In genomic region chr12:54197301-54197782, GRCm38 (mm10) we compare ENCODE assay signal across 8 mouse cellular contexts. TPM values are rescaled to one million over a fixed set of nuclear protein-coding genes. Genes with fewer than 3 reads are reported as not detected.
DNase-seq lines count a peak whose midpoint lies in the region; ATAC-seq lines count a peak whose summit lies in the region.

No protein-coding gene starts in this region.

- 29% methylated on average over 6 of the region's 6 CpGs for WGBS in lung, embryonic 15.5 days
- 39% methylated on average over 6 of the region's 6 CpGs for WGBS in intestine, embryonic 15.5 days
- WGBS in neural tube, embryonic 15.5 days: 29% methylated on average over 6 of the region's 6 CpGs

- H3K9ac ChIP-seq in lung, embryonic 15.5 days: no peak overlapping the region
- H3K9ac ChIP-seq in intestine, embryonic 15.5 days: no peak overlapping the region
- no peak overlapping the region for H3K9ac ChIP-seq in neural tube, embryonic 15.5 days (replicated peaks)

- H3K4me1 ChIP-seq in lung, embryonic 15.5 days: peaks cover 54% of the 10 kb centered on the region
- H3K4me1 ChIP-seq in intestine, embryonic 15.5 days (replicated peaks): peaks cover 31% of the 10 kb centered on the region
- peaks cover 40% of the 10 kb centered on the region for H3K4me1 ChIP-seq in neural tube, embryonic 15.5 days

- H3K36me3 ChIP-seq in lung, embryonic 15.5 days: no peaks in the 10 kb centered on the region
- H3K36me3 ChIP-seq in intestine, embryonic 15.5 days: no peaks in the 10 kb centered on the region
- H3K36me3 ChIP-seq in neural tube, embryonic 15.5 days: no peaks in the 10 kb centered on the region

- H3K4me2 ChIP-seq in lung, embryonic 15.5 days: peak overlapping the region; percentile 14; the same call in 1 of the 2 replicates
- peak overlapping the region; percentile 46 for H3K4me2 ChIP-seq in intestine, embryonic 15.5 days (replicated peaks)
- peak overlapping the region; percentile 38 for H3K4me2 ChIP-seq in neural tube, embryonic 15.5 days

- no peak overlapping the region for H3K4me3 ChIP-seq in lung, embryonic 15.5 days
- no peak overlapping the region for H3K4me3 ChIP-seq in intestine, embryonic 15.5 days (replicated peaks)
- no peak overlapping the region for H3K4me3 ChIP-seq in neural tube, embryonic 15.5 days (replicated peaks)

- no peaks in the 10 kb centered on the region for H3K9me3 ChIP-seq in lung, embryonic 15.5 days
- no peaks in the 10 kb centered on the region for H3K9me3 ChIP-seq in intestine, embryonic 15.5 days
- H3K9me3 ChIP-seq in neural tube, embryonic 15.5 days (replicated peaks): no peaks in the 10 kb centered on the region

- ATAC-seq in frontal cortex, adult (ENCODE audit: low TSS enrichment): peak; percentile 55
- ATAC-seq in lung, embryonic 15.5 days (ENCODE audit: borderline replicate concordance, extremely low read depth, low FRiP score, low TSS enrichment): no peak
- ATAC-seq in intestine, embryonic 15.5 days: peak; percentile 26
- ATAC-seq in neural tube, embryonic 15.5 days (ENCODE audit: low FRiP score): peak; percentile 37; the same call in 1 of the 2 replicates

- no peaks in the 10 kb centered on the region for H3K27me3 ChIP-seq in lung, embryonic 15.5 days
- no peaks in the 10 kb centered on the region for H3K27me3 ChIP-seq in intestine, embryonic 15.5 days (replicated peaks)
- H3K27me3 ChIP-seq in neural tube, embryonic 15.5 days (replicated peaks): peaks cover 5% of the 10 kb centered on the region

- DNase-seq in frontal cortex, postnatal 25 days (ENCODE audit: low spot score in 2 of 2): no peak
- no peak for DNase-seq in lung, postnatal 10 days
- no peak for DNase-seq in frontal cortex, postnatal 14 days (ENCODE audit: low spot score in 2 of 2)
- DNase-seq in urinary bladder, adult 2 months (ENCODE audit: low spot score): no peak

- no peak overlapping the region for H3K27ac ChIP-seq in lung, embryonic 15.5 days
- peak overlapping the region; percentile 65 for H3K27ac ChIP-seq in intestine, embryonic 15.5 days
- no peak overlapping the region for H3K27ac ChIP-seq in neural tube, embryonic 15.5 days (replicated peaks)

RNA-seq across cellular contexts. Expression of gene Egln3, which starts 6.3 kb away (rescaled TPM):
- polyA plus RNA-seq in lung, embryonic 15.5 days (2015; fragmentation: Nextera tagmentation; extraction: Ambion mirVana): 21.1 and 21.5 TPM in 2 replicates
- 54.2 and 57.9 TPM in 2 replicates for polyA plus RNA-seq in intestine, embryonic 15.5 days (2015; fragmentation: Nextera tagmentation; extraction: Ambion mirVana)
- 6.6 and 11.8 TPM in 2 replicates for polyA plus RNA-seq in neural tube, embryonic 15.5 days (2015; fragmentation: Nextera tagmentation; extraction: Ambion mirVana)
- polyA plus RNA-seq in urinary bladder, adult 2 months (2012; rRNA removed): 37.1 and 41.7 TPM in 2 replicates
